Mouse (Mus musculus): ENCODE results near the gene Tspan5. TPM values are rescaled to one million over a fixed set of nuclear protein-coding genes. Genes with fewer than 3 reads are reported as not detected.

The Tspan5 gene
- total and polyA plus RNA-seq, 2 experiments from 2014 or later, result 99.4 to 156 TPM

- H3K4me1 ChIP-seq (ENCODE audit: insufficient read depth, low read length), result no peaks in the 10 kb centered on the region
- H3K36me3 ChIP-seq (ENCODE audit: insufficient read depth, low read length), result no peaks in the 10 kb centered on the region
- H3K27me3 ChIP-seq (ENCODE audit: insufficient read depth, low read length), result no peaks in the 10 kb centered on the region
- no peak for ATAC-seq (ENCODE audit: low FRiP score)
- no peak overlapping the region for H3K4me3 ChIP-seq (ENCODE audit: low read depth, low read length)
- no peak overlapping the region for H3K4me2 ChIP-seq (ENCODE audit: low read depth, low read length, poor library complexity, severe bottlenecking)
- DNase-seq (ENCODE audit: low spot score), result no peak
- no peak for TF ChIP-seq CTCF (IDR thresholded peaks at IDR 0.05)
- H3K9me3 ChIP-seq (ENCODE audit: low read length), result no peaks in the 10 kb centered on the region
- 95% methylated on average over 8 of the region's 8 CpGs for WGBS
- H3K27ac ChIP-seq (ENCODE audit: low read depth, low read length), result no peak overlapping the region; the same call in 1 of the 2 replicates
- H3K9ac ChIP-seq (replicated peaks; ENCODE audit: low read length, poor library complexity, severe bottlenecking), result no peak overlapping the region
These were observed 67.5 kb downstream of the Tspan5 start for GRCm38 (mm10) chr3:138809509-138809908.

- WGBS, result 30% methylated on average over 3 of the region's 3 CpGs
- DNase-seq (ENCODE audit: low spot score) (no peak), ATAC-seq (ENCODE audit: low FRiP score) (no peak)
- Histone ChIP-seq H3K27me3 (ENCODE audit: insufficient read depth, low read length) (no peaks in the 10 kb centered on the region), H3K4me1 (ENCODE audit: insufficient read depth, low read length) (no peaks in the 10 kb centered on the region), H3K27ac (ENCODE audit: low read depth, low read length) (no peak overlapping the region), H3K4me2 (ENCODE audit: low read depth, low read length, poor library complexity, severe bottlenecking) (no peak overlapping the region), H3K36me3 (ENCODE audit: insufficient read depth, low read length) (no peaks in the 10 kb centered on the region), H3K9me3 (ENCODE audit: low read length) (no peaks in the 10 kb centered on the region), H3K4me3 (ENCODE audit: low read depth, low read length) (no peak overlapping the region), H3K9ac (replicated peaks; ENCODE audit: low read length, poor library complexity, severe bottlenecking) (no peak overlapping the region)
- no peak for TF ChIP-seq CTCF (IDR thresholded peaks at IDR 0.05)
These were observed 70.6 kb downstream of the Tspan5 start for GRCm38 (mm10) chr3:138812565-138812964.

- H3K9me3 ChIP-seq (ENCODE audit: low read length), result no peaks in the 10 kb centered on the region
- H3K4me3 ChIP-seq (ENCODE audit: low read depth, low read length), result no peak overlapping the region
- WGBS, result 74% methylated on average over 13 of the region's 13 CpGs
- no peaks in the 10 kb centered on the region for H3K4me1 ChIP-seq (ENCODE audit: insufficient read depth, low read length)
- no peaks in the 10 kb centered on the region for H3K27me3 ChIP-seq (ENCODE audit: insufficient read depth, low read length)
- TF ChIP-seq CTCF (IDR thresholded peaks at IDR 0.05), result no peak
- no peak overlapping the region for H3K27ac ChIP-seq (ENCODE audit: low read depth, low read length)
- DNase-seq (ENCODE audit: low spot score) (no peak), ATAC-seq (ENCODE audit: low FRiP score) (no peak)
- H3K4me2 ChIP-seq (ENCODE audit: low read depth, low read length, poor library complexity, severe bottlenecking), result no peak overlapping the region
- no peaks in the 10 kb centered on the region for H3K36me3 ChIP-seq (ENCODE audit: insufficient read depth, low read length)
- no peak overlapping the region for H3K9ac ChIP-seq (replicated peaks; ENCODE audit: low read length, poor library complexity, severe bottlenecking)
These were observed 71.3 kb downstream of the Tspan5 start for GRCm38 (mm10) chr3:138813139-138813810.

- no peaks in the 10 kb centered on the region for H3K36me3 ChIP-seq (ENCODE audit: insufficient read depth, low read length)
- H3K4me1 ChIP-seq (ENCODE audit: insufficient read depth, low read length), result no peaks in the 10 kb centered on the region
- no peak overlapping the region for H3K4me3 ChIP-seq (ENCODE audit: low read depth, low read length)
- no peak overlapping the region for H3K27ac ChIP-seq (ENCODE audit: low read depth, low read length)
- no peak for DNase-seq (ENCODE audit: low spot score)
- WGBS, result 69% methylated on average over 5 of the region's 5 CpGs
- H3K4me2 ChIP-seq (ENCODE audit: low read depth, low read length, poor library complexity, severe bottlenecking), result no peak overlapping the region
- H3K27me3 ChIP-seq (ENCODE audit: insufficient read depth, low read length), result no peaks in the 10 kb centered on the region
- H3K9me3 ChIP-seq (ENCODE audit: low read length), result no peaks in the 10 kb centered on the region
- TF ChIP-seq CTCF (IDR thresholded peaks at IDR 0.05), result no peak
- no peak overlapping the region for H3K9ac ChIP-seq (replicated peaks; ENCODE audit: low read length, poor library complexity, severe bottlenecking)
- no peak for ATAC-seq (ENCODE audit: low FRiP score)
These were observed 72.5 kb downstream of the Tspan5 start for GRCm38 (mm10) chr3:138814457-138814856.

- H3K27ac ChIP-seq (ENCODE audit: low read depth, low read length), result no peak overlapping the region
- H3K27me3 ChIP-seq (ENCODE audit: insufficient read depth, low read length), result no peaks in the 10 kb centered on the region
- H3K4me1 ChIP-seq (ENCODE audit: insufficient read depth, low read length), result no peaks in the 10 kb centered on the region
- TF ChIP-seq CTCF (IDR thresholded peaks at IDR 0.05), result no peak
- no peak for ATAC-seq (ENCODE audit: low FRiP score)
- no peak for DNase-seq (ENCODE audit: low spot score)
- no peaks in the 10 kb centered on the region for H3K9me3 ChIP-seq (ENCODE audit: low read length)
- no peak overlapping the region for H3K4me3 ChIP-seq (ENCODE audit: low read depth, low read length)
- H3K4me2 ChIP-seq (ENCODE audit: low read depth, low read length, poor library complexity, severe bottlenecking), result no peak overlapping the region
- no peak overlapping the region for H3K9ac ChIP-seq (replicated peaks; ENCODE audit: low read length, poor library complexity, severe bottlenecking)
- WGBS, result 87% methylated on average over 7 of the region's 7 CpGs
- H3K36me3 ChIP-seq (ENCODE audit: insufficient read depth, low read length), result no peaks in the 10 kb centered on the region
These were observed 73.3 kb downstream of the Tspan5 start for GRCm38 (mm10) chr3:138815127-138815837.
